In genomic region chr3:105309020-105309419, GRCm38 (mm10) we compare ENCODE assay signal across 25 mouse cellular contexts.
DNase-seq lines count a peak whose midpoint lies in the region; ATAC-seq lines count a peak whose summit lies in the region.
"Had no signal": no experiment of that assay in that cellular context is flagged by ENCODE, and none has a peak within 500 bp of the region (broad histone marks: within the 10 kb centered on the region; RNA-seq: fewer than 3 reads in every experiment).

No protein-coding gene starts in this region.

- peak overlapping the region; percentile 1; the same call in 1 of the 2 replicates for H3K27ac ChIP-seq in midbrain, embryonic 12.5 days (replicated peaks)
- no peak overlapping the region for H3K27ac ChIP-seq in midbrain, embryonic 16.5 days (ENCODE audit: low read length)
- H3K27ac ChIP-seq: heart, embryonic 10.5 days; hindbrain, embryonic 15.5 days; intestine, embryonic 15.5 days; limb, embryonic 15.5 days; liver, embryonic 14.5 days had no signal

- peak; percentile 39 to 69 for DNase-seq in cerebellum, postnatal 14 days
- no peak for DNase-seq in cerebellum, adult 9-10 months
- DNase-seq in gastrocnemius, postnatal 14 days, result peak; percentile 12
- DNase-seq in gastrocnemius, postnatal 36 days, result no peak
- peak; percentile 46 for DNase-seq in retina, embryonic 14.5 days (ENCODE audit: low spot score)
- DNase-seq: adrenal gland, postnatal 14 days; cerebellum, postnatal 36 days; embryo, embryonic 11 days; gastrocnemius, postnatal 25 days; heart, postnatal 4 days; kidney, adult 8-10 months; kidney, postnatal 14 days; layer of hippocampus, postnatal 36 days; lung, embryonic 14.5 days; right cerebral cortex, adult 18-20 months; thymus, adult 18-20 months; thymus, postnatal 4 days had no signal

- no peak overlapping the region for H3K9ac ChIP-seq in midbrain, embryonic 12.5 days (replicated peaks)
- H3K9ac ChIP-seq in midbrain, embryonic 16.5 days (ENCODE audit: low read depth, low read length), result no peak overlapping the region
- H3K9ac ChIP-seq: hindbrain, embryonic 15.5 days; intestine, embryonic 15.5 days; limb, embryonic 15.5 days; liver, embryonic 14.5 days; lung, embryonic 14.5 days had no signal

- intact Hi-C loops in gastrocnemius, postnatal 14 days (cut with DNase I; ENCODE audit: low total_unique reads), result no loop called here
- intact Hi-C loops in gastrocnemius, postnatal 36 days (cut with DNase I), result no loop called here

- H3K4me2 ChIP-seq in midbrain, embryonic 12.5 days (replicated peaks), result no peak overlapping the region
- H3K4me2 ChIP-seq in midbrain, embryonic 16.5 days (ENCODE audit: low read length), result no peak overlapping the region
- H3K4me2 ChIP-seq: hindbrain, embryonic 15.5 days; intestine, embryonic 15.5 days; limb, embryonic 15.5 days; lung, embryonic 14.5 days had no signal

- no peaks in the 10 kb centered on the region for H3K27me3 ChIP-seq in midbrain, embryonic 12.5 days
- H3K27me3 ChIP-seq in midbrain, embryonic 16.5 days (ENCODE audit: control insufficient read depth, insufficient read depth, low read depth, low read length), result no peaks in the 10 kb centered on the region
- H3K27me3 ChIP-seq: hindbrain, embryonic 15.5 days; intestine, embryonic 15.5 days; limb, embryonic 15.5 days had no signal

- H3K4me3 ChIP-seq in midbrain, embryonic 12.5 days, result no peak overlapping the region
- H3K4me3 ChIP-seq in midbrain, embryonic 16.5 days (ENCODE audit: low read depth, low read length), result no peak overlapping the region
- H3K4me3 ChIP-seq: heart, embryonic 10.5 days; hindbrain, embryonic 15.5 days; intestine, embryonic 15.5 days; limb, embryonic 15.5 days had no signal

- ATAC-seq in midbrain, embryonic 12.5 days (ENCODE audit: low FRiP score, low read depth), result no peak
- ATAC-seq in midbrain, embryonic 16.5 days, result no peak
- ATAC-seq in granulocyte monocyte progenitor cell, adult 5-6 weeks (replicated peaks; ENCODE audit: poor library complexity, severe bottlenecking), result no peak
- ATAC-seq: intestine, embryonic 15.5 days had no signal

- H3K4me1 ChIP-seq in midbrain, embryonic 12.5 days, result no peaks in the 10 kb centered on the region
- no peaks in the 10 kb centered on the region for H3K4me1 ChIP-seq in midbrain, embryonic 16.5 days (ENCODE audit: control insufficient read depth, insufficient read depth, low read length)
- H3K4me1 ChIP-seq: heart, embryonic 10.5 days; hindbrain, embryonic 15.5 days; intestine, embryonic 15.5 days; limb, embryonic 15.5 days had no signal

- 46% methylated on average over 2 of the region's 2 CpGs for WGBS in midbrain, embryonic 12.5 days
- WGBS in midbrain, embryonic 16.5 days, result 53% methylated on average over 2 of the region's 2 CpGs

- H3K36me3 ChIP-seq in midbrain, embryonic 12.5 days, result no peaks in the 10 kb centered on the region
- H3K36me3 ChIP-seq in midbrain, embryonic 16.5 days (ENCODE audit: control insufficient read depth, insufficient read depth, low read length), result no peaks in the 10 kb centered on the region
- H3K36me3 ChIP-seq: heart, embryonic 10.5 days; hindbrain, embryonic 15.5 days; intestine, embryonic 15.5 days; limb, embryonic 15.5 days had no signal

- no peaks in the 10 kb centered on the region for H3K9me3 ChIP-seq in midbrain, embryonic 12.5 days
- no peaks in the 10 kb centered on the region for H3K9me3 ChIP-seq in midbrain, embryonic 16.5 days (replicated peaks; ENCODE audit: control insufficient read depth, low read length, poor library complexity, severe bottlenecking)
- H3K9me3 ChIP-seq: heart, embryonic 10.5 days; hindbrain, embryonic 15.5 days; intestine, embryonic 15.5 days; limb, embryonic 15.5 days had no signal

Comparison
In these comparisons a context has a peak if more than half of its experiments do, and no peak if none do; other contexts are left out.
1. DNase-seq: peak in cerebellum, postnatal 14 days (2 of 2), gastrocnemius, postnatal 14 days (single experiment) and retina, embryonic 14.5 days (single experiment); none in cerebellum, adult 9-10 months (single experiment) and gastrocnemius, postnatal 36 days (0 of 2).